Mouse (Mus musculus): Measurements from ENCODE around the gene Cyp2d9. TPM values are rescaled to one million over a fixed set of nuclear protein-coding genes. Genes with fewer than 3 reads are reported as not detected.
"Not testable (repeated sequence)": the region's sequence is repeated elsewhere in the genome, so short reads cannot be mapped to it uniquely, and the experiment has no call there.

The Cyp2d9 gene
- total RNA-seq, 2 experiments from 2014 or later: not detected

GRCm38 (mm10) chr15:82445196-82445595 is 12.0 kb downstream of the Cyp2d9 start:
- DNase-seq (ENCODE audit: low spot score in 2 of 2): no peak

DNA sequence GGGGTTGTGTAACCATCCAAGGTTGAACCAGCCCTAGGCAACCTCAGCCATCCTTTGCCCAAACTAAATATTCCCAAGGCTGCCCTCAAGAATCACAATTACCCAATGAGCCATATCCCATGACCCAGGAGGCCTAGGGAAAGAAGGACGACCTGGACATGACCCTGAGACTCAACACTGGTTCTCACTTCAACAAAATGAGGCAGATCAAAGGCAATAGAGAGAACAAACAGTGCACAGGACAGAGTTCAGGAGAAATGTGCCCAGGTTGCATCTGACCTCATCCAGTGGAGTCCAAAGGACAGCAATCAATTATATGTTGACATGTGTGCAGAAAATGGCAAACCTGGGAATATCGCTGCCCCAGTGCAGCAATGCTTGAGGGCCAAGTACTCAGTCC is 16.8 kb downstream of the Cyp2d9 start:
- not testable (repeated sequence) for DNase-seq (ENCODE audit: low spot score in 2 of 2)

GRCm38 (mm10) chr15:82452133-82452532 is 18.9 kb downstream of the Cyp2d9 start:
- DNase-seq (ENCODE audit: low spot score in 2 of 2): not testable (repeated sequence)

DNA sequence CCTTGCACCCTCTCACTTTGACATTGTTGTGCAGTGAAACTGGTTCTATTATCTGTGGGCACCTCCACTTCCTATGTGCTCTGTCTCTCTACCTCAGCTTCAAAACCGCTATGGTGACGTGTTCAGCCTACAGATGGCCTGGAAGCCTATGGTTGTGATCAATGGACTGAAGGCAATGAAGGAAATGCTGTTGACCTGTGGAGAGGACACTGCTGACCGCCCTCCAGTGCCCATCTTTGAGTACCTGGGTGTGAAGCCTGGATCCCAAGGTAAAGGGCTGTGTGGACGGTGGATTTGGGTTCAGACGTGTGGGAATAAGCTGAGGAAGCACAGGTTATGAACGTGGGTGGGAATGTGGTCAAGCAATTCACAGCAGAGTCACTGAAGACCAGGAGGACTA is 20.3 kb downstream of the Cyp2d9 start:
- DNase-seq (ENCODE audit: low spot score in 2 of 2): not testable (repeated sequence)

GRCm38 (mm10) chr15:82456086-82456790 is 23.0 kb downstream of the Cyp2d9 start:
- not testable (repeated sequence) for DNase-seq (ENCODE audit: low spot score in 2 of 2)

- DNase-seq (ENCODE audit: low spot score in 2 of 2): no peak
These were observed 24.1 kb downstream of the Cyp2d9 start for GRCm38 (mm10) chr15:82457064-82458021.

GRCm38 (mm10) chr15:82459266-82459665 is 26.0 kb downstream of the Cyp2d9 start:
- not testable (repeated sequence) for DNase-seq (ENCODE audit: low spot score in 2 of 2)

GRCm38 (mm10) chr15:82464701-82465100 is 31.5 kb downstream of the Cyp2d9 start:
- no peak for DNase-seq (ENCODE audit: low spot score in 2 of 2)

- not testable (repeated sequence) for DNase-seq (ENCODE audit: low spot score in 2 of 2)
These were observed 61.0 kb downstream of the Cyp2d9 start for GRCm38 (mm10) chr15:82494273-82494672.

Small RNA genes within 50 kb of the gene (microRNA-seq; reads per million reads assigned to microRNA genes)
- gene Gm25990 (0 reads per million in 2 experiments), gene Gm27331 (0 reads per million in 2 experiments), gene Gm27622 (0 reads per million in 2 experiments), gene Gm27825 (0 reads per million in 2 experiments), gene Mir7684 (0 reads per million in 2 experiments)

Other genes starting within 250 kb of the Cyp2d9 start
- 1 to 10 TPM; 2.0 to 3.1 TPM for gene Shisa8, start 220.6 kb upstream of the Cyp2d9 start, total RNA-seq (2021)
- gene Tnfrsf13c, start 209.1 kb upstream of the Cyp2d9 start, total RNA-seq (2021): 1 to 10 TPM in 1 of 2 experiments, under 1 TPM in 1; 0.69 to 1.0 TPM
- 1 to 10 TPM; 6.5 to 9.0 TPM for gene Cenpm, start 188.7 kb upstream of the Cyp2d9 start, total RNA-seq (2021)
- 10 to 100 TPM; 79.9 to 88.8 TPM for gene 1500009C09Rik, start 181.0 kb upstream of the Cyp2d9 start, total RNA-seq (2021)
- gene Sept3, start 158.5 kb upstream of the Cyp2d9 start, total RNA-seq (2021): 100 to 1,000 TPM; 617 to 640 TPM
- gene Wbp2nl, start 134.5 kb upstream of the Cyp2d9 start, total RNA-seq (2021): under 1 TPM in 1 of 2 experiments, not detected in 1; 0.25 TPM
- gene Naga, start 94.5 kb upstream of the Cyp2d9 start, total RNA-seq (2021): 10 to 100 TPM; 36.9 to 43.3 TPM
- 1 to 10 TPM in 1 of 2 experiments, under 1 TPM in 1; 0.80 to 1.1 TPM for gene Pheta2, start 94.5 kb upstream of the Cyp2d9 start, total RNA-seq (2021)
- 100 to 1,000 TPM; 158 to 179 TPM for gene Smdt1, start 94.5 kb upstream of the Cyp2d9 start, total RNA-seq (2021)
- gene Ndufa6, start 79.1 kb upstream of the Cyp2d9 start, total RNA-seq (2021): 100 to 1,000 TPM; 201 to 212 TPM
- gene Cyp2d22, start 53.2 kb upstream of the Cyp2d9 start, total RNA-seq (2021): 10 to 100 TPM; 18.8 to 19.5 TPM
- not detected for gene Cyp2d11, start 39.4 kb upstream of the Cyp2d9 start, total RNA-seq (2021)
- under 1 TPM in 1 of 2 experiments, not detected in 1; 0.40 TPM for gene Cyp2d10, start 26.2 kb upstream of the Cyp2d9 start, total RNA-seq (2021)
- gene Cyp2d12, start 121.6 kb downstream of the Cyp2d9 start, total RNA-seq (2021): not detected
- gene Cyp2d34, start 187.5 kb downstream of the Cyp2d9 start, total RNA-seq (2021): not detected